Mouse (Mus musculus): ENCODE measurements at regions not wholly inside any gene's neighbourhood (a gene's known extent, or its start where the extent isn't known, plus 50 kb on each side); places are given as distances from the start of the nearest gene placed in this dataset.

DNA sequence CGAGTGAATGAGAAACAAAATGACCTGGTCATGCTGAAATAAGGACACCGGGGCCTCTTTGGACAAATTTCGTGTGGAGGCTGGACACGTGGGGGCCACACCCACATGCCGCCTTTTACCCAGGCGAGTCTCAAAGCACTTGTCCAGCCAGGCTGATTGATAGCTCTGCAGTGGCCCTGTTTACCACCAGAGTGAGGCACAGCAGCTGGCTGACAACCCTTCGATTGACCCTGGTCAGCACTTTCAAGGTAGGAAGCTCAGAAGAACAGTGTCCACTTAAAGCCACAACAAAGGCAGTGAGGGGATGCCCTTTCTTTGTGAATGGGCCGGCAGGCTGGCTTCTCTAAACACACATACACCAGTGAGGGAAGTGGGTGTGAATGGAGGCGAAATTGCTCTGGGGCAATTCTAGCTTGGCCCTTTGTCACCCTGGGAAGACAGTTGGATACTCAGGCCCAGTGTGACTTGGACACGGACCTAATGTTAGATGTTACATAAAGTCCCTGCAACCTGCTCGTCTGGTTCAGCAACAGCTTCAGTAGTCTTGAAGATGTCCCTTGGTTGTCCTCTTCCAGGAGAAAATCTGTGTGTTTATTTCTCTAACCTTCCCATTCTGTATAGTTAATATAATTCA, 219.6 kb upstream of the Jarid2 start:
- Histone ChIP-seq H3K4me3 (ENCODE audit: low read depth, low read length) (no peak overlapping the region), H3K27me3 (ENCODE audit: control insufficient read depth, insufficient read depth, low read length) (no peaks in the 10 kb centered on the region), H3K9me3 (replicated peaks; ENCODE audit: control insufficient read depth, low read length) (no peaks in the 10 kb centered on the region), H3K27ac (ENCODE audit: low read depth) (no peak overlapping the region), H3K4me1 (ENCODE audit: control insufficient read depth, insufficient read depth) (no peaks in the 10 kb centered on the region), H3K9ac (replicated peaks; ENCODE audit: low read depth, low read length) (no peak overlapping the region), H3K36me3 (replicated peaks; ENCODE audit: control insufficient read depth, insufficient read depth, low read length) (no peaks in the 10 kb centered on the region), H3K4me2 (ENCODE audit: low read depth, low read length) (no peak overlapping the region)
- 55% methylated on average over 11 of the region's 11 CpGs for WGBS
- ATAC-seq (ENCODE audit: insufficient read depth, low read depth) (no peak), DNase-seq (ENCODE audit: low spot score) (no peak)
- TF ChIP-seq CTCF (IDR thresholded peaks at IDR 0.05; ENCODE audit: low read depth) (no peak), EP300 (IDR thresholded peaks at IDR 0.05; ENCODE audit: low read depth) (no peak)

DNA sequence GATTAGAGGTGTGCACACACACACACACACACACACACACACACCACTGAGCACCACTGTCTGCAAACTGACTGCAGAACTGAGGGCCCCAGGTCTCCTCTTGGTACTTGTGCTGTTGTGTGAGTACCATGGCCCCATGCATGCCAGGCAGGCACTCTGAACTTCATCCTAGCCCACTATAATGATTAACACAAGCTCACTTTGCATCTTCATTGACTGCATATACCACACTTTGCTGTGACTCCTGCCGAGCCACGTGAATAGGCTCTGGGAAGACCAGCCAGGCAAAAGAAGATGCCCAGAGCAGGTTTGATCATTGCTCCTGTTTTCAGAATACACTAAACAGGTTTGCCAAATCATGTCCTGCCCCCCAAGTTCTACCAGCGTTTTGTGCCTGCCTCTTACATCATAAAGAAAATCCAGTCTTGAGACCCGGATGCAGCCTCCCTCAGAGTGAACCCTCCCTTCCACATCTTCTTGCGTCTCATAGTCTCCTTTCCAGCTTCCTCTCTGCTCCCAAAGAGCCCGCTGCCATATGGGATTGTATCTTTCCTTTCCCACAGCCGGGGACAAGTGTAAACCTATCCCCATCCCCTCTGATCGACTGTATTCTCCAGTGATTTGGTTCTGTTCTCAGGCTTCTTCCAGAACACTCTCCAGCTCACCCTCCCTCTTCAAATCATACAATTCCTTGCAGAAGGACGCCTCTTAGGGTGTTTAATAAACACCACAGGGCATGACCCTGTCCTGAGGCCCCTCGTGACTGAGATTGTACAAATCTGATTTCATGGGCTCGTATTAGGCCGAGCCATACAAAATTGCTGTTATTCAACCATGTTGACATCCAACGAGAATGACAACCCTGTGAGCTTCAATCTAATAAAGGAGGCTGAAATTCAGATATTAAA, 215.6 kb upstream of the Jarid2 start:
- no peaks in the 10 kb centered on the region for H3K9me3 ChIP-seq (replicated peaks; ENCODE audit: control insufficient read depth, low read length)
- H3K27me3 ChIP-seq (ENCODE audit: control insufficient read depth, insufficient read depth, low read length): no peaks in the 10 kb centered on the region
- TF ChIP-seq EP300 (IDR thresholded peaks at IDR 0.05; ENCODE audit: low read depth): no peak
- TF ChIP-seq CTCF (IDR thresholded peaks at IDR 0.05; ENCODE audit: low read depth): no peak
- no peak overlapping the region for H3K4me3 ChIP-seq (ENCODE audit: low read depth, low read length)
- WGBS: 74% methylated on average over 13 of the region's 13 CpGs
- no peak overlapping the region for H3K27ac ChIP-seq (ENCODE audit: low read depth)
- no peaks in the 10 kb centered on the region for H3K36me3 ChIP-seq (replicated peaks; ENCODE audit: control insufficient read depth, insufficient read depth, low read length)
- DNase-seq (ENCODE audit: low spot score): no peak
- no peaks in the 10 kb centered on the region for H3K4me1 ChIP-seq (ENCODE audit: control insufficient read depth, insufficient read depth)
- H3K9ac ChIP-seq (replicated peaks; ENCODE audit: low read depth, low read length): no peak overlapping the region
- ATAC-seq (ENCODE audit: insufficient read depth, low read depth): no peak
- H3K4me2 ChIP-seq (ENCODE audit: low read depth, low read length): no peak overlapping the region

DNA sequence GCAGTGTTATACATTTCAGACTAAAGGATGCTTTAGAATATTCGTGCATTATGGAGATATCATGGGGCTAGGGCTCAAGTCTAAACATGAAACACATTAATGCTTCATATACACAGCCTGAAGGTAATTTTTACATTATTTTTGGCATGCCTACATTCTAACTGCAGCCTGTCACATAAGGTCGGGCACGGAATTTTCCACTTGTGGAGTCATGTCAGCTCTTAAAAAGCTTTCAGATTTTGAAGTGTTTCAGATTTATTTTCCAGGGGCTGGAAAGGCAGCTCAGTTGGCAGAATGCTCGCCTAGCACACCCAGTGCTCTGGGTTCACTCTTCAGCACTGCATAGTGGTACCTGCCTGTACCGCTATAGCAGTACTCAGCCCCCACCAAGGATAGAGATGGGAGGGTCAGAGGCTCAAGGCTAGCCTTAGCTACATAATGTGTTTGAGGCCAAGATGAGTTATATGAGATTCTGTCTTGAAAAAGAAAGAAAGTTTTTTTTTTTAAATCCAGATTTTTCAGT, 214.6 kb upstream of the Jarid2 start:
- WGBS: 49% methylated on average over 5 of the region's 5 CpGs

GRCm38 (mm10) chr13:44516863-44517262, 212.4 kb upstream of the Jarid2 start:
- WGBS: 84% methylated on average over 4 of the region's 4 CpGs
- Histone ChIP-seq H3K27me3 (ENCODE audit: control insufficient read depth, insufficient read depth, low read length) (no peaks in the 10 kb centered on the region), H3K4me3 (ENCODE audit: low read depth, low read length) (no peak overlapping the region), H3K4me1 (ENCODE audit: control insufficient read depth, insufficient read depth) (no peaks in the 10 kb centered on the region), H3K4me2 (ENCODE audit: low read depth, low read length) (no peak overlapping the region), H3K9me3 (replicated peaks; ENCODE audit: control insufficient read depth, low read length) (no peaks in the 10 kb centered on the region), H3K9ac (replicated peaks; ENCODE audit: low read depth, low read length) (no peak overlapping the region), H3K27ac (ENCODE audit: low read depth) (no peak overlapping the region), H3K36me3 (replicated peaks; ENCODE audit: control insufficient read depth, insufficient read depth, low read length) (no peaks in the 10 kb centered on the region)
- TF ChIP-seq EP300 (IDR thresholded peaks at IDR 0.05; ENCODE audit: low read depth): no peak
- no peak for TF ChIP-seq CTCF (IDR thresholded peaks at IDR 0.05; ENCODE audit: low read depth)
- DNase-seq (ENCODE audit: low spot score) (no peak), ATAC-seq (ENCODE audit: insufficient read depth, low read depth) (no peak)

More for the DNA sequence above, 214.6 kb upstream of the Jarid2 start:
- no peak overlapping the region for H3K9ac ChIP-seq (replicated peaks; ENCODE audit: low read depth, low read length)
- H3K36me3 ChIP-seq (replicated peaks; ENCODE audit: control insufficient read depth, insufficient read depth, low read length): no peaks in the 10 kb centered on the region
- no peak for TF ChIP-seq CTCF (IDR thresholded peaks at IDR 0.05; ENCODE audit: low read depth)
- no peak for TF ChIP-seq EP300 (IDR thresholded peaks at IDR 0.05; ENCODE audit: low read depth)
- no peaks in the 10 kb centered on the region for H3K4me1 ChIP-seq (ENCODE audit: control insufficient read depth, insufficient read depth)
- DNase-seq (ENCODE audit: low spot score) (no peak), ATAC-seq (ENCODE audit: insufficient read depth, low read depth) (no peak)
- H3K9me3 ChIP-seq (replicated peaks; ENCODE audit: control insufficient read depth, low read length): no peaks in the 10 kb centered on the region
- H3K4me2 ChIP-seq (ENCODE audit: low read depth, low read length): no peak overlapping the region
- no peaks in the 10 kb centered on the region for H3K27me3 ChIP-seq (ENCODE audit: control insufficient read depth, insufficient read depth, low read length)
- H3K4me3 ChIP-seq (ENCODE audit: low read depth, low read length): no peak overlapping the region
- H3K27ac ChIP-seq (ENCODE audit: low read depth): no peak overlapping the region

DNA sequence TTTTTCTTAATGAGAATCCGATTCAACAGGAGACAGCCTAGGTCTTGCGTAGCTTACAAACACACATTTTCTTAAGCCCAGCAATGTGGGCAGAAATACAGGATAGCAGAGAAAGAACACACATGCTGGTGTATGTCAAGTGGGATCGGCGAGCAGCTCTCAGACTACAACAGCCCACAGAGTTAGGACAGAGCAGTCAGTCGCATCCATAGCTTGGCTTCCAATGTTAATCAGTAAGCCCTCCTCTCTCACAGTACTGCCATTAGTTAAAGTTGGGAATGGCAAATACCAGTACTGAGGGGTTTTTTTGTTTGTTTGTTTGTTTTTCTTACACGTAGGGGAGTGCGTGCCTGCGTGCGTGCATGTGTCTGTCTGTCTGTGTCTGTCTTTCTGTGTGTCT, 212.0 kb upstream of the Jarid2 start:
- Histone ChIP-seq H3K27ac (ENCODE audit: low read depth) (no peak overlapping the region), H3K4me2 (ENCODE audit: low read depth, low read length) (no peak overlapping the region), H3K9ac (replicated peaks; ENCODE audit: low read depth, low read length) (no peak overlapping the region), H3K4me1 (ENCODE audit: control insufficient read depth, insufficient read depth) (no peaks in the 10 kb centered on the region), H3K4me3 (ENCODE audit: low read depth, low read length) (no peak overlapping the region), H3K36me3 (replicated peaks; ENCODE audit: control insufficient read depth, insufficient read depth, low read length) (no peaks in the 10 kb centered on the region), H3K9me3 (replicated peaks; ENCODE audit: control insufficient read depth, low read length) (no peaks in the 10 kb centered on the region), H3K27me3 (ENCODE audit: control insufficient read depth, insufficient read depth, low read length) (no peaks in the 10 kb centered on the region)
- DNase-seq (ENCODE audit: low spot score) (no peak), ATAC-seq (ENCODE audit: insufficient read depth, low read depth) (no peak)
- 86% methylated on average over 9 of the region's 9 CpGs for WGBS
- TF ChIP-seq CTCF (IDR thresholded peaks at IDR 0.05; ENCODE audit: low read depth): no peak
- no peak for TF ChIP-seq EP300 (IDR thresholded peaks at IDR 0.05; ENCODE audit: low read depth)

Measured in heart, postnatal 0 days (tissue).